Mouse (Mus musculus): ENCODE results near the gene Rpl22l1. TPM values are rescaled to one million over a fixed set of nuclear protein-coding genes. Genes with fewer than 3 reads are reported as not detected.

Rpl22l1 gene
- 100 to 1,000 TPM; 250 to 254 TPM for polyA plus RNA-seq (2017; shearing (Covaris generic))

DNA sequence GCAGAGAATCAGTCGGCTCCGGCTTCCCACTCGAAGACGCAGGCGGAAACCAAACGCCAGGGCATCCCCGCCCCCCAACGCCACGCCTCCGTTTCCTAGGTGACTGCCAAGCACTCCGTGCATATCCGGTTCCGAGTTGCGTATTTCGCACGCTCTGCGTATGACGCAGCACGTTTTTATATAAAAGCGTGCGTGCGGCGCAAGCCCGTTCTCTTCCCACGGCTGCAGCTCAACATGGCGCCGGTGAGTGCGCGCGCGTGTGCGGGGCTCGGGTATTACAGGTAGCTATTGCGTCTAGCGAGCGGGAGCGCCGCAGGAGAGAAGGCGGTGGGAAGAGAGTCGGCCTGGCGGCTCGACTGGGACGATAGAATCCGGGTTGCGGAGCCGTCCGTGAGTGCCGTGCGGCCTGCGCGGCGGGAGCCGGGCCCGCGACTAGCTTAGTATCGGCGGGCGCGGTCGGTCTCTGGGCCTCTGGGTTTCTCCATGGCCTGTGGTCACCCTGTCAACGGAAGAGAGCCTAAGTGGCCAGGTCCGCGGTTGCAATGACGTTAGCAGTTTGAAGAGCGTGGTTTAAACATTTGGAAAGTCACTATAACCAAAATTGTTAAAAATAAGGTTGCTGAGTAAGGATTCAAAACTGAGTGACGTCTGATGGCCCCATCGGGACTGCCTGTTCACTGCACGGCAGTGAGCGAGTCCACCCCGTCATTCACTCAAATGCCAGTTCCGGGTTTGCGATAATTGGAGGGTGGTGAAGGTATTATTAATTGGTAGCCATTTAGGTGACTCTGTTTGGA lies at the start of gene Rpl22l1:
Gene Rpl22l1 (plus strand): TSS at position 136 of the 797 bp plus-strand sequence.

DNA sequence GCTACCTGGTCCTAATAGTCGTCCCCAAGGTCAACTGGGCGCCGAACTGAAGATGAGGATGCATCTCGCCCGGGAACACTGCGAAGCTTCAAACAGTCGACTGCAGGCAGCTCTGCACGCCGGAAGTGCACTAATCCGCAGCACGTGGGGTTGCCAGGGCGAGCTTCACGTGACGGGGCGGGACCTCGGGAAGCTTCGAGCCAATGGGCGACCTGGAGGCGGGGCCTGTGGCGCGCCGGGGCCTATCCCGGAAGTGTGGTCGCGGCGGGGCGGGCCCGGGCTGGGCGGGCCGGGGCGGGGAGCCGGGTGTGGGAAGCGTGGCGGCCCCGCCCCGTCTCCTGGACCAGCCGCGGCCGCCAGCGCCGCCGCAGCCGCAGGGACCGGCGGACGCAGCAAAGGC lies 24.2 kb upstream of the Rpl22l1 start, which contains the start of gene Eif5a2:
Gene Eif5a2 (plus strand): TSS at position 283 of the 400 bp plus-strand sequence.

Other genes with a start within 250 kb of the Rpl22l1 start
- gene Slc2a2, start 107.5 kb upstream of the Rpl22l1 start, polyA plus RNA-seq (2017; shearing (Covaris generic)) = under 1 TPM; 0.17 to 0.58 TPM
- 10 to 100 TPM in 1 of 2 experiments, 1 to 10 TPM in 1; 8.7 to 10.3 TPM for gene Eif5a2, start 24.2 kb upstream of the Rpl22l1 start, polyA plus RNA-seq (2017; shearing (Covaris generic))
- not detected for gene Gm1527, start 87.2 kb downstream of the Rpl22l1 start, polyA plus RNA-seq (2017; shearing (Covaris generic))

Measured in inflammation-experienced regulatory T-cells (primary cell).